In genomic region chr6:3183819-3184199, GRCm38 (mm10) we compare ENCODE assay signal across 8 mouse cellular contexts.
DNase-seq lines count a peak whose midpoint lies in the region; ATAC-seq and TF ChIP-seq lines count a peak whose summit lies in the region.
"Had no signal": no experiment of that assay in that cellular context is flagged by ENCODE, and none has a peak within 500 bp of the region (broad histone marks: within the 10 kb centered on the region; RNA-seq: fewer than 3 reads in every experiment).

No protein-coding gene starts in this region.

- TF ChIP-seq CTCF in liver, embryonic 14.5 days (IDR thresholded peaks at IDR 0.05; ENCODE audit: low read depth) = peak; percentile 29; the same call in 1 of the 2 replicates

- H3K4me1 ChIP-seq in midbrain, embryonic 14.5 days (ENCODE audit: control insufficient read depth, insufficient read depth, low read length) = no peaks in the 10 kb centered on the region
- no peaks in the 10 kb centered on the region for H3K4me1 ChIP-seq in midbrain, embryonic 16.5 days (ENCODE audit: control insufficient read depth, insufficient read depth, low read length)
- H3K4me1 ChIP-seq in liver, embryonic 14.5 days (replicated peaks; ENCODE audit: control insufficient read depth in 2 of 2, insufficient read depth in 2 of 2, low read length in 1 of 2) = no peaks in the 10 kb centered on the region
- H3K4me1 ChIP-seq: liver, embryonic 15.5 days had no signal

- H3K27me3 ChIP-seq in midbrain, embryonic 14.5 days (ENCODE audit: control insufficient read depth, insufficient read depth, low read length) = no peaks in the 10 kb centered on the region
- no peaks in the 10 kb centered on the region for H3K27me3 ChIP-seq in midbrain, embryonic 16.5 days (ENCODE audit: control insufficient read depth, insufficient read depth, low read depth, low read length)
- no peaks in the 10 kb centered on the region for H3K27me3 ChIP-seq in liver, embryonic 14.5 days (ENCODE audit: control insufficient read depth, insufficient read depth, low read length)
- H3K27me3 ChIP-seq: liver, embryonic 15.5 days had no signal

- H3K9ac ChIP-seq in midbrain, embryonic 14.5 days (replicated peaks; ENCODE audit: low read length) = no peak overlapping the region
- H3K9ac ChIP-seq in midbrain, embryonic 16.5 days (ENCODE audit: low read depth, low read length) = no peak overlapping the region
- H3K9ac ChIP-seq in liver, embryonic 14.5 days (replicated peaks) = no peak overlapping the region
- H3K9ac ChIP-seq: liver, embryonic 15.5 days had no signal

- DNase-seq in midbrain, embryonic 14.5 days = peak; percentile 35
- DNase-seq in T-cell, adult 2 months (ENCODE audit: low spot score) = peak; percentile 54
- DNase-seq in cerebellum, postnatal 14 days = peak; percentile 71 to 87
- DNase-seq in heart, postnatal 14 days = peak; percentile 62 to 80
- no peak for DNase-seq in liver, embryonic 14.5 days (ENCODE audit: low read depth in 3 of 3, low spot score in 3 of 3)
- DNase-seq in spleen, postnatal 10 days (ENCODE audit: low spot score in 2 of 2) = peak; percentile 13 to 62

- ATAC-seq in midbrain, embryonic 14.5 days (ENCODE audit: low FRiP score, low TSS enrichment) = no peak
- no peak for ATAC-seq in midbrain, embryonic 16.5 days
- no peak for ATAC-seq in liver, embryonic 14.5 days (ENCODE audit: insufficient read depth)

- no peaks in the 10 kb centered on the region for H3K36me3 ChIP-seq in midbrain, embryonic 14.5 days (ENCODE audit: control insufficient read depth, insufficient read depth, low read length)
- no peaks in the 10 kb centered on the region for H3K36me3 ChIP-seq in midbrain, embryonic 16.5 days (ENCODE audit: control insufficient read depth, insufficient read depth, low read length)
- no peaks in the 10 kb centered on the region for H3K36me3 ChIP-seq in liver, embryonic 14.5 days (replicated peaks; ENCODE audit: control insufficient read depth, insufficient read depth, low read depth)
- H3K36me3 ChIP-seq: liver, embryonic 15.5 days had no signal

- no peak overlapping the region for H3K27ac ChIP-seq in midbrain, embryonic 14.5 days (replicated peaks; ENCODE audit: low read depth, low read length)
- no peak overlapping the region for H3K27ac ChIP-seq in midbrain, embryonic 16.5 days (ENCODE audit: low read length)
- H3K27ac ChIP-seq in liver, embryonic 14.5 days = no peak overlapping the region
- H3K27ac ChIP-seq: liver, embryonic 15.5 days had no signal

- no peak for TF ChIP-seq EP300 in liver, embryonic 14.5 days (IDR thresholded peaks at IDR 0.05; ENCODE audit: low read depth)

- H3K9me3 ChIP-seq in midbrain, embryonic 14.5 days (ENCODE audit: control insufficient read depth, low read length) = peaks cover 24% of the 10 kb centered on the region
- peaks cover 21% of the 10 kb centered on the region for H3K9me3 ChIP-seq in midbrain, embryonic 16.5 days (replicated peaks; ENCODE audit: control insufficient read depth, low read length, poor library complexity, severe bottlenecking)
- H3K9me3 ChIP-seq in liver, embryonic 14.5 days (ENCODE audit: control insufficient read depth, low read length) = peaks cover 5% of the 10 kb centered on the region

- no peak overlapping the region for H3K4me3 ChIP-seq in midbrain, embryonic 14.5 days (replicated peaks; ENCODE audit: low read depth, low read length)
- no peak overlapping the region for H3K4me3 ChIP-seq in midbrain, embryonic 16.5 days (ENCODE audit: low read depth, low read length)
- no peak overlapping the region for H3K4me3 ChIP-seq in liver, embryonic 14.5 days (ENCODE audit: insufficient read depth in 1 of 2, low read depth in 2 of 2, low read length in 2 of 2)
- H3K4me3 ChIP-seq: liver, embryonic 15.5 days had no signal

- H3K4me2 ChIP-seq in midbrain, embryonic 14.5 days (ENCODE audit: low read length) = no peak overlapping the region
- H3K4me2 ChIP-seq in midbrain, embryonic 16.5 days (ENCODE audit: low read length) = no peak overlapping the region
- no peak overlapping the region for H3K4me2 ChIP-seq in liver, embryonic 14.5 days (ENCODE audit: low read depth)

- WGBS in midbrain, embryonic 14.5 days = 45% methylated on average over 5 of the region's 5 CpGs
- 43% methylated on average over 5 of the region's 5 CpGs for WGBS in midbrain, embryonic 16.5 days
- WGBS in liver, embryonic 14.5 days (ENCODE audit: insufficient replicate concordance) = 24% methylated on average over 5 of the region's 5 CpGs

- intact Hi-C loops in heart, postnatal 14 days (cut with DNase I) = no loop called here

Comparison
In these comparisons a context has a peak if more than half of its experiments do, and no peak if none do; other contexts are left out.
1. DNase-seq: peak in midbrain, embryonic 14.5 days (single experiment), T-cell, adult 2 months (single experiment), cerebellum, postnatal 14 days (2 of 2), heart, postnatal 14 days (2 of 2) and spleen, postnatal 10 days (2 of 2); none in liver, embryonic 14.5 days (0 of 3).